Mouse (Mus musculus): ENCODE data around the gene Tbc1d2b. TPM values are rescaled to one million over a fixed set of nuclear protein-coding genes. Genes with fewer than 3 reads are reported as not detected.

Tbc1d2b gene
- polyA plus RNA-seq, 1 experiment from 2014 or later: 13.7 TPM

GRCm38 (mm10) chr9:90235258-90235882 is 35.2 kb downstream of the Tbc1d2b start:
- no peak overlapping the region for H3K4me2 ChIP-seq (replicated peaks)
- no peaks in the 10 kb centered on the region for H3K27me3 ChIP-seq
- WGBS: 82% methylated on average over 10 of the region's 10 CpGs
- no peak for ATAC-seq (ENCODE audit: low FRiP score, low read depth)
- H3K27ac ChIP-seq: no peak overlapping the region
- no peaks in the 10 kb centered on the region for H3K4me1 ChIP-seq
- peaks cover 19% of the 10 kb centered on the region for H3K36me3 ChIP-seq
- H3K4me3 ChIP-seq: no peak overlapping the region
- no peak overlapping the region for H3K9ac ChIP-seq
- no peaks in the 10 kb centered on the region; the same call in 1 of the 2 replicates for H3K9me3 ChIP-seq

GRCm38 (mm10) chr9:90234786-90235185 is 35.8 kb downstream of the Tbc1d2b start:
- ATAC-seq (ENCODE audit: low FRiP score, low read depth): no peak
- H3K27ac ChIP-seq: no peak overlapping the region

DNA sequence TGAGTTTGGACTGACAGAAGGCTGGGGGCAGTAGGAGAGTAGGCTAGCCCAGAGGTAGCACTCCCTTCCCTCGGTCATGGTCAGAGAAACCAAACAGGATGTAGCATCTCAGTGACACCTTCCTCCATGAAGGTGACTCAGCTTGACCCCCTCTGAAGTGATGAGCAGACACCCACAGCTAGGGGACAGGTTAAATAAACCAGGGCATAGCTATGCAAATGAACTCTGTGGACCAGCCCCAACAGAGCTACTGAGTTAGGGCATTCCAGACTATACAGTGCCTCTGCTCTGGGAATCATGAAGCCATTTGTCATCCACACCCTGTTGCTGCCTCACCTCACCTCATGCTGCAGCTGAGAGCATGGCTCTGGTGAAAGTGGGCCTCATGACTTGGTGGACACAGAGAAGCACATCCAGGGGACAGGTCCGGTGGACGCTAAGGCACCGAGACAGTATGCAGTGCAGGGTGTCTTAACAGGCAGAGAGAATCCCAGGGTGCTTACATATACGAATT is 36.6 kb downstream of the Tbc1d2b start:
- H3K4me1 ChIP-seq: no peaks in the 10 kb centered on the region
- H3K27ac ChIP-seq: no peak overlapping the region
- H3K27me3 ChIP-seq: no peaks in the 10 kb centered on the region
- H3K36me3 ChIP-seq: peaks cover 6% of the 10 kb centered on the region
- H3K4me2 ChIP-seq (replicated peaks): no peak overlapping the region
- no peak overlapping the region for H3K9ac ChIP-seq
- no peak overlapping the region for H3K4me3 ChIP-seq
- no peak for ATAC-seq (ENCODE audit: low FRiP score, low read depth)
- no peaks in the 10 kb centered on the region; the same call in 1 of the 2 replicates for H3K9me3 ChIP-seq
- 92% methylated on average over 5 of the region's 5 CpGs for WGBS

More at GRCm38 (mm10) chr9:90234786-90235185, 35.8 kb downstream of the Tbc1d2b start:
- Histone ChIP-seq H3K9me3 (no peaks in the 10 kb centered on the region; the same call in 1 of the 2 replicates), H3K4me3 (no peak overlapping the region), H3K27me3 (no peaks in the 10 kb centered on the region), H3K36me3 (peaks cover 15% of the 10 kb centered on the region), H3K4me1 (no peaks in the 10 kb centered on the region), H3K9ac (no peak overlapping the region), H3K4me2 (replicated peaks) (no peak overlapping the region)
- 84% methylated on average over 5 of the region's 5 CpGs for WGBS

GRCm38 (mm10) chr9:90232781-90233690 is 37.6 kb downstream of the Tbc1d2b start:
- no peaks in the 10 kb centered on the region for H3K27me3 ChIP-seq
- no peak overlapping the region for H3K27ac ChIP-seq
- 0 out of 2 replicates have a peak, but pooled peaks cover 6% of the 10 kb centered on the region for H3K36me3 ChIP-seq
- H3K4me2 ChIP-seq (replicated peaks): no peak overlapping the region
- H3K9ac ChIP-seq: no peak overlapping the region
- 85% methylated on average over 8 of the region's 8 CpGs for WGBS
- H3K4me3 ChIP-seq: no peak overlapping the region
- ATAC-seq (ENCODE audit: low FRiP score, low read depth): no peak
- no peaks in the 10 kb centered on the region; the same call in 1 of the 2 replicates for H3K9me3 ChIP-seq
- H3K4me1 ChIP-seq: no peaks in the 10 kb centered on the region

DNA sequence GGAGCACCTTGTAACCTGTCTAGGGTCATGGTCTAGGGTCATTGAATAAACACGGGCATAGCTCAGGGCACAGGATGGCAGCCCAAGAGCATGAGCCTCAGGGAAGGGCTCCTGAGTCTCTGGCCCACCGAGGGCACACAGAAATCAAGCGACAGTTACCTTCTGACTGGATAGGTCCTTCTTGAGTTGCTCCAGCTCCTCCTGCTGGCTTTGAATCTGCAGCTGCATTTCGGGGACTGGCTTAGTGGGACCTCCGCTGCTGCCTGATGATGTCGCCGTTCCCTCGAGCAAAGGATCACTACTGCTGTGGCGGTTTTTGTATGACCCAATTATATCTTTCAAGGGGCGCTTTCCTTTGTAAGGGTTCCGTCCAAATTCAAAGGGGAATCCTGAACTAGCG is 43.4 kb downstream of the Tbc1d2b start:
- no peak overlapping the region for H3K4me2 ChIP-seq (replicated peaks)
- H3K27me3 ChIP-seq: no peaks in the 10 kb centered on the region
- ATAC-seq (ENCODE audit: low FRiP score, low read depth): no peak
- no peak overlapping the region for H3K9ac ChIP-seq
- no peak overlapping the region for H3K4me3 ChIP-seq
- H3K9me3 ChIP-seq: no peaks in the 10 kb centered on the region
- 75% methylated on average over 12 of the region's 12 CpGs for WGBS
- H3K4me1 ChIP-seq: no peaks in the 10 kb centered on the region
- H3K27ac ChIP-seq: no peak overlapping the region
- peaks cover 46% of the 10 kb centered on the region for H3K36me3 ChIP-seq

DNA sequence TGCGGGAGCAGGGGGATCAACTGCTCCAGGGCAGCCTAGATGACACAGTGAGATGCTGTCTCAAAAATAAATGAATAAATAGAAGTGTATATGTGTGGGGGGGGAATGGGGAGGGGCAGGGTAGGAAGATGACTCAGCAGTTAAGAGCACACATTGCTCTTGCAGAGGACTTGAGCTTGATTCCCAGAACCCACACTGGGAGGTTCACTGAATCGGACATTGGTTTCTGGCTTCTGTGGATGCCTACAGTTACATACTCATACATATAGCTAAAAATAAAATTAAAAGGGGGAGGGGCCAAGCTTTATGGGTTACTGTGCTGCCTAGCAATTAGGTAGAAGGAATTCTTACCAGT is 43.9 kb downstream of the Tbc1d2b start:
- Histone ChIP-seq H3K4me1 (no peaks in the 10 kb centered on the region), H3K36me3 (peaks cover 50% of the 10 kb centered on the region), H3K9me3 (no peaks in the 10 kb centered on the region), H3K9ac (no peak overlapping the region), H3K27ac (no peak overlapping the region), H3K4me2 (replicated peaks) (no peak overlapping the region), H3K27me3 (no peaks in the 10 kb centered on the region), H3K4me3 (no peak overlapping the region)
- 81% methylated on average over 2 of the region's 2 CpGs for WGBS
- ATAC-seq (ENCODE audit: low FRiP score, low read depth): no peak

- no peak overlapping the region for H3K9ac ChIP-seq
- no peak overlapping the region for H3K4me3 ChIP-seq
- no peak overlapping the region for H3K27ac ChIP-seq
- no peaks in the 10 kb centered on the region for H3K9me3 ChIP-seq
- no peaks in the 10 kb centered on the region for H3K27me3 ChIP-seq
- H3K4me2 ChIP-seq (replicated peaks): no peak overlapping the region
- 90% methylated on average over 21 of the region's 21 CpGs for WGBS
- no peak for ATAC-seq (ENCODE audit: low FRiP score, low read depth)
- H3K4me1 ChIP-seq: no peaks in the 10 kb centered on the region
- H3K36me3 ChIP-seq: peaks cover 50% of the 10 kb centered on the region
These were observed 44.4 kb downstream of the Tbc1d2b start for GRCm38 (mm10) chr9:90226081-90226741.

DNA sequence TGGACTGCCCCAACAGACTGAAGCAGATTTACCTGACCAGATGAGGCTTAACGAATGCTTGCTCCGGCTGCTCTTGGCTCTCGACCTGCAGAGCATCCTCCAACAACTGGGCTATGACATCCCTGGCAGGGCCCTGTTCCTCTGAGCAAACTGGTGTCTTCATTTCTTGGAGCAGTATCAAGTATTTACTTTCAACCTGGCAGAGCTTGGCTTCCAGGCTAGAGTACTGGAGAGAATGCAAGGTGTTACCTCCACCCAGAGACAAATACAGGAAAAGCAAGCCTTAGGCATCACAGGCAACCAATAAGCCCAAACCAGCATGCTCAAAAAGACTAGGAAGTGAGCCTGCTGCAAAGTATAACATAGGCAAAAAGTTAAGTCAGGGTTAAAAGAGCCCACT is 48.3 kb downstream of the Tbc1d2b start:
- ATAC-seq (ENCODE audit: low FRiP score, low read depth): no peak
- H3K9me3 ChIP-seq: no peaks in the 10 kb centered on the region
- H3K36me3 ChIP-seq: peaks cover 68% of the 10 kb centered on the region
- H3K27ac ChIP-seq: no peak overlapping the region
- 90% methylated on average over 3 of the region's 3 CpGs for WGBS
- no peaks in the 10 kb centered on the region for H3K4me1 ChIP-seq
- H3K9ac ChIP-seq: no peak overlapping the region
- H3K27me3 ChIP-seq: no peaks in the 10 kb centered on the region
- no peak overlapping the region for H3K4me2 ChIP-seq (replicated peaks)
- H3K4me3 ChIP-seq: no peak overlapping the region

GRCm38 (mm10) chr9:90217501-90217900 is 53.1 kb downstream of the Tbc1d2b start:
- WGBS: 74% methylated on average over 4 of the region's 4 CpGs
- Histone ChIP-seq H3K27ac (no peak overlapping the region), H3K9me3 (no peaks in the 10 kb centered on the region), H3K4me3 (no peak overlapping the region), H3K9ac (no peak overlapping the region), H3K27me3 (no peaks in the 10 kb centered on the region), H3K4me2 (replicated peaks) (no peak overlapping the region), H3K4me1 (no peaks in the 10 kb centered on the region), H3K36me3 (peaks cover 72% of the 10 kb centered on the region)
- no peak for ATAC-seq (ENCODE audit: low FRiP score, low read depth)

- ATAC-seq (ENCODE audit: low FRiP score, low read depth): no peak
These were observed 54.2 kb downstream of the Tbc1d2b start for GRCm38 (mm10) chr9:90216259-90217001.

DNA sequence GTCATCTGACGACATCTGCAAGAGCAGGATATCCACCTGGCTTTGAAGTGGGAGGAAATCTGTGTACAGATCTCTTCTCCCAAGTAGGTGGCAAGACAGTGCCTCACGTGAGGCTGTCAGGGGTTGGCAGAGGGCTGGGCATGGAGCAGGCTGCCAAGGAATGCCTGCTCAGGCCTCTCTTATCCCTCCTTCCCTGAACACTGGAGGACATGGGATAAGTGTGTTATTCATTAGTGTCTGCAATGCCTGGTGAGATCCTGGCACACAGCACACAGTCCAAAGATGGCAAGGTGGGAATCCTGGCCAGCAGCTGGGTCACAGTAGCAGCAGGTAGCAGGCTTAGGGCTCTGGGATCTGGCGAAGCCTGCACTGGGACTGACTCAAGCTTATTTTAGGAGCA is 57.5 kb downstream of the Tbc1d2b start:
- ATAC-seq (ENCODE audit: low FRiP score, low read depth): no peak
- WGBS: 84% methylated on average over 3 of the region's 3 CpGs
- peaks cover 74% of the 10 kb centered on the region for H3K36me3 ChIP-seq

More at GRCm38 (mm10) chr9:90216259-90217001, 54.2 kb downstream of the Tbc1d2b start:
- Histone ChIP-seq H3K4me2 (replicated peaks) (no peak overlapping the region), H3K9me3 (no peaks in the 10 kb centered on the region), H3K9ac (no peak overlapping the region), H3K36me3 (peaks cover 71% of the 10 kb centered on the region), H3K4me1 (no peaks in the 10 kb centered on the region), H3K27me3 (no peaks in the 10 kb centered on the region), H3K27ac (no peak overlapping the region), H3K4me3 (no peak overlapping the region)
- 84% methylated on average over 11 of the region's 11 CpGs for WGBS

More for the DNA sequence above, 57.5 kb downstream of the Tbc1d2b start:
- Histone ChIP-seq H3K27me3 (no peaks in the 10 kb centered on the region), H3K9ac (no peak overlapping the region), H3K4me3 (no peak overlapping the region), H3K27ac (no peak overlapping the region), H3K9me3 (no peaks in the 10 kb centered on the region), H3K4me1 (no peaks in the 10 kb centered on the region), H3K4me2 (replicated peaks) (no peak overlapping the region)

All from limb, embryonic 13.5 days (tissue).